Mouse (Mus musculus): ENCODE results near the gene Slc24a2.

GRCm38 (mm10) chr4:87032632-87033031 is 197.6 kb downstream of the Slc24a2 start:
- TF ChIP-seq GATA1 (IDR thresholded peaks at IDR 0.05; ENCODE audit: low read length) (no peak), TAL1 (IDR thresholded peaks at IDR 0.05; ENCODE audit: low read length) (no peak)

Measured in erythroblast, embryonic 14.5 days (primary cell).